Mouse (Mus musculus) cerebellum, postnatal 25 days (tissue): ENCODE measurements at regions not wholly inside any gene's neighbourhood (a gene's known extent, or its start where the extent isn't known, plus 50 kb on each side); places are given as distances from the start of the nearest gene placed in this dataset.

Source experiments
- DNase-seq, 2 experiments: peaks; one replicate each; pipeline ENCODE4 v3.0.0; 2021; ENCODE audit warnings: mixed read lengths in 2 of 2

- no peak for DNase-seq
Observed at GRCm38 (mm10) chr15:8903651-8904050, 64.1 kb upstream of the Ranbp3l start.

DNA sequence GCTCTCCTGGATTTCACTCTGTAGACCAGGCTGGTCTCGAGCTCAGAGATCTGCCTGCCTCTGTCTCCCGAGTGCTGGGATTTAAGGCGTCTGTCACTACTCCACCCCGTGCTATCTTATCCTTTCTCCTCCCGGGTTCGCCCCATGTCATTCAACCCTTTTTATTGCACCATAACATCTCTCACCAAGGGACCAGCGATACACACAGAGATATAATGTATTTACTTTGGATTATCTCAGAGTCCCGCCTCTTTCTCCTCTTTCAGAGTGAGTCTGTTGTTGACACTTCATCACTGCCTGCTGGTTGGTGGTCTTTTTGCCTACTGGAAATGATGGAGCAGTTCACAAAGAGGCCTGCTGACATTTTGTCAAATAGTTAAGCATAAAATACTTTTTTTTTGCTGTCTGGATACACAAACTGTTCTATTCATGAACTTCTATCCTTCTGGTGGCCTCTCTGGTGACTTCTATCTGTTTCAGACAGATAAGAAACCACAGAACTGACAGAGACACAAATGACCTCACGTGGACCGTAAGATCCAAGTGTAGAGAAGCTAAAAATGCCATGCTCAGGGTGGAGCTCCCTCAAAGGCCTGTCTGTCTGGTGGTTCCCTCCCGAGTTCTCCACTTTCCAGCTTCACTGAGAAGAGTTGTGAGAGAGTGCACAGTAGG lies 70.1 kb upstream of the Ranbp3l start:
- no peak for DNase-seq

DNA sequence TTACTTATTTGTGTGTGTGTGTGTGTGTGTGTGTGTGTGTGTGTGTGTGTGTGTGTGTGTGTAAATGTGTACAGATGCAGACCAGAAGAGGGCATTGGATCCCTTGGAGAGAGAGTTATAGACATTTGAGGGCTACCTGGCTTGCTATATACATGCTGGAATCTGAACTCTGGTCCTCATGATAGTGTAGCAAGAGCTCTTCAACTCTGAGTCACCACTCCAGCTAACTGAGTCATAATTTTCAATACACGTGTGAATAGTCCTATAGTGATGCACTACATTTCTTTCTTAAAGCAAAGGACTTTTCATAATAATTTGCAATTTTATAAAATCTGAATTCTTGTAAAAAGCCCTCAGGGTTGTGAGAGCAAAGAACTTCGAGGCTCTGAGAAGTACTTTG lies 70.9 kb upstream of the Ranbp3l start:
- no peak for DNase-seq

DNA sequence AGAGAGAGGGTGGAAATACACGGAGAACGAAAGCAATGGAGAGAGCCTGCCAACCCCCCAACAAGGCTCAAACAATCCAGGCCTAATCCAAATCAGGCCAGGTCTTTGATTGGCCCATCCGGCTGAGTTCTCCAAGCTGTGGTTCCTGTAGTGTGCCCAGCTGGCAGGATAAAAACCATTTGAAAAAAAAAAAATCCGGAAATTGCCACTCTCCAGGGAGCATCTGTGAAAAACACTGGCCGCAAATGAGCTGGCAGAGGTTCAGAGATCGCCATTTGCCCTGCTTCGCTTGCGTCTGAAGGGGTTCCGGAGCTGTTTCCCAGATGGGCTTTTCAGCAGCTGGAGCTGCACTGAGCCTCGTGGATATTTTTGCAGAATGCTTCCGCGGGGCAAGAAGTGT lies 71.4 kb upstream of the Ranbp3l start:
- peak; percentile 60 to 73 for DNase-seq

GRCm38 (mm10) chr15:8885585-8885984 lies 82.2 kb upstream of the Ranbp3l start:
- DNase-seq: no peak

DNA sequence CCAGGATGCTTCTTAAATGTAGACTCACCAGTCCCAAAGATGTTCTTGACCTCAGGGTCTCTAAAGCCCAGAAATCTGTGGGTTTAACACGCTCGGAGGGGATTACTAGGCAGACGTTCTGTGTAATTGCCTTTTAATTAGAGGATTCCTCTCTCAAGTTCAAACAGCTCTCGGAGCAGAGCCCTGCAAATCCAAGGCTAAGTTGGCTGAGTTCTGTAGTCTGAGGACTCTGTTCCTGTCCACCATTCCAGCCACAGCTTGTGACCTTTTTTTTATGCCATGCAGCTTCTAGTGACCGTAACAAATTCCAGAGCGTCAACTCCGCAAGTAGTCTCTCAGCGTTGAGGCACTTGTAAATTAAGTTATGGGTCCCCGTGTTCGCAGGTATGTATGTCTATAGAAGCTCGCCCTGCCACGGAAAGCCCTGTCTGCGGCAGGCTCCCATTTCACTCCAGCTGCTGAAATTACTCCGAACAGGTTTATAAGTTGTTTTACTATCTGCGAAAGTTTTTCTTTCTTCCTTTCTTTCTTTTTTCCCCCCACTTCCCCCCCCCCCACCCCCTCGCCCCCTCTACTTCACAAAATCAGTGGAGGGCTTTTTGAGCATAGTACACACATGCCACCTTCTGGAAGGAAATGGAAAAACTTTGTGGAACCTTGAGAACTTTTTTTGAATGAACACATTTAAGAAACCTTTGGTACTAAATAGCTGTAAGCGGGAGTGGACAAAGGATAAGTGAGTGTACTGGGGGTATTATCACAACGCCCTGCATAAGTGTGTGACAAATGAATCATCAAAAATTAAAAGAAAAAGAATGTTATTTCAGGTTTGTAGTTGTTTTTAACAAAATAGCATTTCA lies 82.9 kb upstream of the Ranbp3l start:
- peak in 1 of 2 experiments; percentile 15 for DNase-seq

DNA sequence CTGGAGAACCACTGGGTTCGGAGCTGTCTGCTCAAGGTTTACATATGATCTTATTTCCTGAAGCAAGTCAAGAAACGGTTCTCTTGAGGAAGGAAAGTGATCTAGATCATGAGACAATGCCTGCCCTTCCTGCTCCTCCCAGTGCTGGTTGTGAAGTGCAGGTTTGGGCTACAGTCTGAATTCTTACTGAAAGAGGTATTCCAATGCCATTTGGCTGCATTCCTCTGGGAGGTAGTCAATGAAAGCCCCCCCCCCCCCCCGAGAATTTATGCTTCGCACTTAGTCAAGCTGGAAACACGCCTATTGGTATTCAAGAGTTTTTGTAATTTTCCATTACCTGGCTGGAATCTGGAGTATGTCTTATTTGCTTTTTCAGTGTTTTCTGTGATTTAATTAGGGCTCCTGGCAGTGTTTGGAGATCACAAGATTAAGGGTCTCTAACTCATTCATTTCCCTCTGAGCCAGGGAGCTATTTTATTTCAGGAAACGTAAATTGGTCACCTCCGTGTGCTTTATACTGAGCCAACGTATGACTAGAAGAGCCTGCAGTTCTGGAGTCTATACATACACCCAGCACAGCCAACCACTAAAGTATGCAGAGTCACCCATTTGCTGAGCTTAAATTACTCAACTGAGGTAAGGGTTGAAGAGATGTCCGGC lies 84.7 kb upstream of the Ranbp3l start:
- no peak for DNase-seq

GRCm38 (mm10) chr15:8874884-8875493 lies 92.8 kb upstream of the Ranbp3l start:
- DNase-seq: no peak

- no peak for DNase-seq
Observed at GRCm38 (mm10) chr15:8868021-8868420, 99.7 kb upstream of the Ranbp3l start.

DNA sequence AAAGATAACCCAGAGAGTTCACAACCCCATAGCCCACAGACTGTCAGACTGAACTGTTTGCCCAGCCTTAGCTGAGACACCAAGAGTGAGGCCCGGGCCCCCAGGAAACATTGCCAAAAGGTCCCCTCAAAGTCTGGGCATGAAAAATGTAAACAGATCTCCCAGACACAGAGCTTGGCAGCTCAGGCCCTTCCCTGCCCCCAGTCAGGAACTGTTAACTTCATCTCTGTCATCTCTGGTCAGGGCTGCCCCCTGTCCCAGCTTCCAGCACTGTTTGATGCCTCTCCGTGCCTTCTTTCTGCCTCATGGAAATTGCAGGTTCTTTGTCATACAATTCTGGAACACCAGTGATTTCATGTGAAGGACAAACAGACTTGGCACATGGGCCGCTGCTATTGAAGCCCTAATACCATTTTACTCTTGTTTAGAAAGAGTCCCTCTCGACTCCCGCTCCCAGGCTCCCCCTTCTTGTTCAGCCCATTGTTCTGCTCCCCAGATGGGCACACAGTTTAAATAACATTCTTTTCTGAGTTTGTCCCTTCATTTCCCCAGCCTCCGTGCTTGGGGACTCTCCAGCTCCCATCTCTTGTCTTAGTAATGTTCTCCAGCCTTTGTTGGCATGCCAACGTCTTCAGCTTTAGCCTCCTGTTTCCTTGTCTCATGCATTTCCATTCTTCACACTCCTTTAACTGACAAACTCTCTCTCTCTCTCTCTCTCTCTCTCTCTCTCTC lies 100.4 kb upstream of the Ranbp3l start:
- DNase-seq: no peak

- DNase-seq: no peak
Observed at GRCm38 (mm10) chr15:8865089-8865933, 102.4 kb upstream of the Ranbp3l start.

DNA sequence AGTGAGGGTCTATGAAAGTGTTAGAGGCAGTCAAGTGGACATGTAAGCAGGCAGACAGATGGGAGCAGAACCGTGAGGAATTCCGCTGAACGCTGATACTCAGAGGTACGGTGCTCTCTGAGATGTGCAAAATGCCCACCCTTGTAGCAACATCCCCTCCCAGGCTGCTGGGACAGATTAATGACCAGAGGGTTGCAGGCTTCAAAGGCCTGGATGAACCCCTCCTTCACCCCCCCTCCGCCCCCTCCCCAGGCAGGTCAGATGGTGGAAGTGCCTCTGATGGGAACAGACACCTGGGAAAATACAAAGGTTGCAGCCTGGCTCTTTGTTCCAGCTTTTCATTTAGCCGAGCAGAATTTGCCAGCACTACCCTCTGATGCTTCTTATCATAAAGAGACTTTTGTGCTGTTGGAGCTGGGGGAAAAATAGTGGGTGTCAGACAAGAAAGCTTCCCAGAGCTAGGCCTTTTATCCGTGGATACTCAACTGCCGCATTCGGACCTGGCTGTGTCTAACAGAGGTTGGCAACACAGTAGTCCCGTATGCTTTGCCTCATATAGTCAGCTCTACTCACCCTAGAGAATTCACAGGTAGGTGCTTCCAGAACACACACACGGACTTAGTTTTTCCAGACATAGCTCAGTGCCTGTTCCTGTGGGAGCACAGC lies 111.2 kb upstream of the Ranbp3l start:
- no peak for DNase-seq

- no peak for DNase-seq
Observed at GRCm38 (mm10) chr15:8855511-8855910, 112.2 kb upstream of the Ranbp3l start.

- DNase-seq: no peak
Observed at GRCm38 (mm10) chr15:8854336-8854735, 113.4 kb upstream of the Ranbp3l start.

DNA sequence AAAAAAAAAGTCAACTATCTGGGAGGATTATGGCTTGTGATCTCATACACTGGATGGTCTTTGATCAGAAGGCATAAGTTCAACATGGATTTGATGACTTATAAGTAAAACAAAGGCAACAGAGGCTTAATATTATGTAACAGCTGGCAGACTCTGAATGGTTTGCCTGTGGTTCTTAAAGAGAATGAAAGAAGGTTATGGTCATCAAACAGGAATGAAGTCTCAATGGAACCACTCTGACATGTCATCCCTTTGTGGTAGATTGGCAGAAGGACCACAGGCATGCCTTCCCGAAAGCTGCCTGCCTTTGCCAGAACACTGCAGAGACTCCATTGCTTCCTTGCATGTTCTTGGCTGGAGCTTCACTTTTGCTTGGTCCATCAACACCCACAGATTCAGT lies 116.8 kb upstream of the Ranbp3l start:
- DNase-seq: no peak

DNA sequence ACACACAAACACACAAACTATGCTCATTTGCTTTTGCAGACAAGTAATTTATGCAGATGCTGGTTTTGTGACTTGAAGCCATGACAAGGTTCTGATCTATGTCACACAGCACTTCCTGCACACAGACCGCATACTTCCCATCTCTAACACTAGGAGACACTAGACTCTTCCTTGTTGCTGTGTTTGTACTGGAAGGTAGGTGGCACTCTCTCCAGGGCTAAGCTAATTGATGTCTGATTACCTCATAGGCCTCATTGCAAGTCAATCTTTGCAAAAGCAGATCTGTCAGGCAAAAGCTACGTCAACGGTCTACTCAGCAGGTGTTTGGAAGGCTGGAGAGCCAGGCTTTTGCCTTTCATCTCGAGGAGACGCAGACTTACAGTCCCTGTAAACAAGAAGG lies 118.3 kb upstream of the Ranbp3l start:
- DNase-seq: no peak

DNA sequence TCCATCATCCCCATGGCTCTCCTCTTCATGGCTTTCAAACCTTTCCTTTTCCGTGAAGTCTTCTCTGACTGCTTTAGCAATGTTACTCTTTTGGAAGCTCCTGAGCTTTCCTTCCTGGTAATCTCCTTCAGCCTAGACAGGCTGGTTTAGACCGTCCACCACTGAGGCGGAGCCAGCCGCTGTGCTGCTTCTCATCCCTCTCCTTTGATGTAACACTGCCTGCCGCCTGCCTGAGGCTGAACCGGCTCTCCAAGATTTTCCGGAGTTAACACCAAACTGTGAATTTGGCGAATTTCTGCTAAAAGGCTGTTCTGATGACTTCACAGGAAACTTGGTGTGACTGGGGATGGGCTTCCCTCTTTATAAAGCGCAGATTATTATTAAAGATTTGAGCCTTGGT lies 125.6 kb upstream of the Ranbp3l start:
- no peak for DNase-seq

- DNase-seq: no peak
Observed at GRCm38 (mm10) chr15:8839462-8839861, 128.3 kb upstream of the Ranbp3l start.

DNA sequence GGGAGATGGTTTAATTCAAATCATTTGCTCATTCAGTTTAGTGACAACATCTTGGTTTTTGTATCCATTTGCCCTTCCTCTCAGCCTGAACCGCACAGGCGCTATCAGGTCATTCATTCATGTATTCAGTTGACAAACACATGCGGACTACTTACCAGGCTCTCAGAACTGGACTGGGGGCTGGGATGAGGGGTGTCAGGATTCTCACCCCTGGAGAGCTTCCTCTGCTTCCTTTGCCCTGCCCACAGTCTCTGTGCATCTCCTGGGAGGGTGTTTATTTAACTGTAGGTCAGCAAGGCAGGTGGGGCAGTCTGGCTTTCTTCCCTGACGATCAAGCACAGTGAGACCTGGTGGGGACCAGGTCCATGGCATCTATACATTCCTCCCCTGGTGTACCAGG lies 123.6 kb upstream of the Slc1a3 start:
- DNase-seq: no peak

DNA sequence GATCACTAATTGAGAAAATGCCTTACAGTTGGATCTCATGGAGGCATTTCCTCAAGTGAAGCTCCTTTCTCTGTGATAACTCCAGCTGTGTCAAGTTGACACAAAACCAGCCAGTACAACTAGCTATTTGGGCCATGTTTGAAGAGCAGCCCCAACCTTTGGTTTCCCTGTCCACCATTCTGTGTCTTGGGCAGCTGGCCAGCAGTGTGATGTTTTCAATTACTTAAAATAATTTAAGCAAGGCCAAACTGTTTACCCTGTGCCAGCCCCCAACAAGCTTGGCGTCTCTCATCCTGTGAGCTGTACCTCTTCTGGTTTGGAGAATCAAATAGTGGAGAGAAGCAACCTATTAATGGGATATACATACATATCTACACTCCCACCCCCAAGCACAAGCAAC lies 122.4 kb upstream of the Slc1a3 start:
- peak in 1 of 2 experiments; percentile 43 for DNase-seq
